Mouse (Mus musculus): ENCODE results near the gene Sash3.

GRCm38 (mm10) chrX:48157396-48157795 lies 11.2 kb downstream of the Sash3 start:
- TF ChIP-seq CTCF (IDR thresholded peaks at IDR 0.05; ENCODE audit: extremely low read depth, insufficient read depth, insufficient read length, insufficient replicate concordance) (no peak), POLR2A (IDR thresholded peaks at IDR 0.05; ENCODE audit: low read depth, low read length) (no peak)
